Mouse (Mus musculus) thymus, adult 2 months (tissue): ENCODE measurements around the gene Cecr2. TPM values are rescaled to one million over a fixed set of nuclear protein-coding genes. Genes with fewer than 3 reads are reported as not detected.

Source experiments
- DNase-seq: peaks from one replicate; pipeline ENCODE4 v3.0.0; 2021
- H3K27ac ChIP-seq: fragments of 200-500 bp; 2 replicates; pipeline ENCODE4 v1.5.1; 2012; ENCODE audit warnings: low read length, control low read depth; ENCODE audit not compliant: control insufficient read depth, insufficient read depth
- H3K27me3 ChIP-seq: fragments of 200-500 bp; 2 replicates; pipeline ENCODE4 v1.6.1; 2012; ENCODE audit warnings: mild to moderate bottlenecking, low read length, moderate library complexity, mixed read lengths; ENCODE audit not compliant: control insufficient read depth, insufficient read depth
- H3K36me3 ChIP-seq: fragments of 200-500 bp; 2 replicates; pipeline ENCODE4 v1.6.1; 2012; ENCODE audit warnings: mild to moderate bottlenecking, low read length, moderate library complexity; ENCODE audit not compliant: control insufficient read depth, insufficient read depth
- H3K4me1 ChIP-seq: fragments of 200-500 bp; replicated peaks from 2 replicates; pipeline ENCODE4 v1.6.1; 2012; ENCODE audit warnings: low read length; ENCODE audit not compliant: control insufficient read depth, insufficient read depth
- H3K4me3 ChIP-seq: fragments of 200-500 bp; 2 replicates; pipeline ENCODE4 v1.5.1; 2012; ENCODE audit warnings: mild to moderate bottlenecking, low read length, control low read depth, moderate library complexity; ENCODE audit not compliant: control insufficient read depth, insufficient read depth
- CTCF ChIP-seq: fragments of 200-500 bp; IDR thresholded peaks from 2 replicates; pipeline ENCODE4 v1.5.1; 2012; ENCODE audit warnings: mild to moderate bottlenecking, control low read depth, low read length, moderate library complexity, borderline replicate concordance; ENCODE audit not compliant: control insufficient read depth, poor library complexity, insufficient read depth; ENCODE audit errors: extremely low read depth
- POLR2A ChIP-seq: fragments of 200-500 bp; IDR thresholded peaks from 2 replicates; pipeline ENCODE4 v1.6.1; 2012; ENCODE audit warnings: mild to moderate bottlenecking, low read length, control low read depth, moderate library complexity; ENCODE audit not compliant: control insufficient read depth, poor library complexity, insufficient read depth; ENCODE audit errors: extremely low read depth
- WGBS: fragments of 180-500 bp; shearing (Covaris S2); methylation state at CpG from one replicate; pipeline ENCODE4 v1.1.7; 2018; 5-methylcytosine and 5-hydroxymethylcytosine counted together
- polyA plus RNA-seq: library from polyadenylated mRNA; depleted of rRNA; stranded (reverse); fragments of >200 nt; gene quantifications from 2 replicates; pipeline ENCODE4 v1.2.3, GENCODE M21; 2012

Gene Cecr2
- polyA plus RNA-seq, 1 experiment, result 2.1 TPM

- H3K36me3 ChIP-seq, result peaks cover 22% of the 10 kb centered on the region
- no peak for DNase-seq
- no peaks in the 10 kb centered on the region for H3K4me1 ChIP-seq
- 94% methylated on average over 5 of the region's 5 CpGs for WGBS
- no peak overlapping the region for H3K27ac ChIP-seq
- H3K27me3 ChIP-seq, result no peaks in the 10 kb centered on the region
- TF ChIP-seq CTCF (no peak), POLR2A (no peak)
- no peak overlapping the region for H3K4me3 ChIP-seq
Measured at GRCm38 (mm10) chr6:120790717-120791116, 124.5 kb downstream of the Cecr2 start.

- Histone ChIP-seq H3K4me1 (no peaks in the 10 kb centered on the region), H3K4me3 (no peak overlapping the region), H3K36me3 (peaks cover 44% of the 10 kb centered on the region), H3K27me3 (no peaks in the 10 kb centered on the region), H3K27ac (no peak overlapping the region)
- no peak for DNase-seq
- TF ChIP-seq POLR2A, result no peak
- TF ChIP-seq CTCF, result no peak
- 96% methylated on average over 8 of the region's 8 CpGs for WGBS
Measured at GRCm38 (mm10) chr6:120792947-120793346, 126.8 kb downstream of the Cecr2 start.

GRCm38 (mm10) chr6:120795422-120796086 lies 129.4 kb downstream of the Cecr2 start:
- no peak overlapping the region for H3K27ac ChIP-seq
- TF ChIP-seq CTCF, result no peak
- no peak for TF ChIP-seq POLR2A
- peaks cover 16% of the 10 kb centered on the region for H3K4me1 ChIP-seq
- no peak overlapping the region for H3K4me3 ChIP-seq
- no peaks in the 10 kb centered on the region for H3K27me3 ChIP-seq
- no peak for DNase-seq
- peaks cover 59% of the 10 kb centered on the region for H3K36me3 ChIP-seq
- 91% methylated on average over 5 of the region's 5 CpGs for WGBS

GRCm38 (mm10) chr6:120796111-120796510 lies 129.9 kb downstream of the Cecr2 start:
- no peak for DNase-seq
- Histone ChIP-seq H3K36me3 (peaks cover 64% of the 10 kb centered on the region), H3K27ac (no peak overlapping the region), H3K4me1 (peaks cover 16% of the 10 kb centered on the region), H3K27me3 (no peaks in the 10 kb centered on the region), H3K4me3 (no peak overlapping the region)
- TF ChIP-seq POLR2A (no peak), CTCF (no peak)
- 98% methylated on average over 2 of the region's 2 CpGs for WGBS

GRCm38 (mm10) chr6:120798019-120798418 lies 131.8 kb downstream of the Cecr2 start:
- no peaks in the 10 kb centered on the region for H3K27me3 ChIP-seq
- no peak overlapping the region for H3K27ac ChIP-seq
- 95% methylated on average over 7 of the region's 7 CpGs for WGBS
- H3K36me3 ChIP-seq, result peaks cover 81% of the 10 kb centered on the region
- H3K4me3 ChIP-seq, result no peak overlapping the region
- no peak for TF ChIP-seq POLR2A
- TF ChIP-seq CTCF, result no peak
- no peak for DNase-seq
- H3K4me1 ChIP-seq, result peaks cover 16% of the 10 kb centered on the region

- Histone ChIP-seq H3K4me1 (peaks cover 16% of the 10 kb centered on the region), H3K27me3 (no peaks in the 10 kb centered on the region), H3K36me3 (peaks cover 86% of the 10 kb centered on the region), H3K27ac (no peak overlapping the region), H3K4me3 (no peak overlapping the region)
- no peak for TF ChIP-seq CTCF
- TF ChIP-seq POLR2A, result no peak
- WGBS, result 41% methylated on average over 4 of the region's 4 CpGs
- no peak for DNase-seq
Measured at GRCm38 (mm10) chr6:120798905-120799304, 132.7 kb downstream of the Cecr2 start.
